Mouse (Mus musculus): Measurements from ENCODE around the gene Iqce. TPM values are rescaled to one million over a fixed set of nuclear protein-coding genes. Genes with fewer than 3 reads are reported as not detected.

Iqce gene
- polyA plus RNA-seq, 1 experiment from 2014 or later = 31.0 TPM

- H3K27ac ChIP-seq (ENCODE audit: low read depth, low read length) = peak overlapping the region; percentile 41; the same call in 1 of the 2 replicates
- no peak for DNase-seq (ENCODE audit: low spot score)
- H3K4me3 ChIP-seq (ENCODE audit: low read depth, low read length) = no peak overlapping the region
- peaks cover 15% of the 10 kb centered on the region; the same call in 1 of the 2 replicates for H3K4me1 ChIP-seq (replicated peaks; ENCODE audit: control insufficient read depth, insufficient read depth, low read length)
- H3K9me3 ChIP-seq (ENCODE audit: control insufficient read depth, low read length) = no peaks in the 10 kb centered on the region
- no peak overlapping the region for H3K9ac ChIP-seq (ENCODE audit: low read length)
- no peak for ATAC-seq (replicated peaks; ENCODE audit: low FRiP score)
- H3K36me3 ChIP-seq (ENCODE audit: control insufficient read depth, insufficient read depth, low read length) = no peaks in the 10 kb centered on the region
- H3K27me3 ChIP-seq (ENCODE audit: control insufficient read depth, insufficient read depth, low read length) = no peaks in the 10 kb centered on the region
- no peak overlapping the region for H3K4me2 ChIP-seq (ENCODE audit: low read depth, low read length, severe bottlenecking)
- WGBS = 71% methylated on average over 8 of the region's 8 CpGs
Observed at GRCm38 (mm10) chr5:140661427-140661826, 40.8 kb downstream of the Iqce start.

- Histone ChIP-seq H3K9ac (ENCODE audit: low read length) (no peak overlapping the region; the same call in 1 of the 2 replicates), H3K4me3 (ENCODE audit: low read depth, low read length) (no peak overlapping the region), H3K4me2 (ENCODE audit: low read depth, low read length, severe bottlenecking) (0 out of 2 replicates have a peak overlapping the region, but pooled peaks have one; percentile 11), H3K4me1 (replicated peaks; ENCODE audit: control insufficient read depth, insufficient read depth, low read length) (peaks cover 15% of the 10 kb centered on the region; the same call in 1 of the 2 replicates), H3K36me3 (ENCODE audit: control insufficient read depth, insufficient read depth, low read length) (no peaks in the 10 kb centered on the region), H3K27ac (ENCODE audit: low read depth, low read length) (peak overlapping the region; percentile 91), H3K27me3 (ENCODE audit: control insufficient read depth, insufficient read depth, low read length) (no peaks in the 10 kb centered on the region), H3K9me3 (ENCODE audit: control insufficient read depth, low read length) (no peaks in the 10 kb centered on the region)
- no peak for ATAC-seq (replicated peaks; ENCODE audit: low FRiP score)
- DNase-seq (ENCODE audit: low spot score) = no peak
- WGBS = 63% methylated on average over 1 of the region's 1 CpGs
Observed at GRCm38 (mm10) chr5:140660398-140660797, 41.8 kb downstream of the Iqce start.

GRCm38 (mm10) chr5:140659607-140660272, 42.4 kb downstream of the Iqce start:
- peak overlapping the region; percentile 12; the same call in 1 of the 2 replicates for H3K9ac ChIP-seq (ENCODE audit: low read length)

GRCm38 (mm10) chr5:140654096-140654845, 47.9 kb downstream of the Iqce start:
- Histone ChIP-seq H3K4me3 (ENCODE audit: low read depth, low read length) (no peak overlapping the region), H3K4me2 (ENCODE audit: low read depth, low read length, severe bottlenecking) (no peak overlapping the region), H3K9me3 (ENCODE audit: control insufficient read depth, low read length) (no peaks in the 10 kb centered on the region), H3K27me3 (ENCODE audit: control insufficient read depth, insufficient read depth, low read length) (no peaks in the 10 kb centered on the region), H3K9ac (ENCODE audit: low read length) (no peak overlapping the region), H3K27ac (ENCODE audit: low read depth, low read length) (no peak overlapping the region), H3K36me3 (ENCODE audit: control insufficient read depth, insufficient read depth, low read length) (no peaks in the 10 kb centered on the region), H3K4me1 (replicated peaks; ENCODE audit: control insufficient read depth, insufficient read depth, low read length) (peaks cover 5% of the 10 kb centered on the region; the same call in 1 of the 2 replicates)
- ATAC-seq (replicated peaks; ENCODE audit: low FRiP score) (no peak), DNase-seq (ENCODE audit: low spot score) (no peak)
- WGBS = 87% methylated on average over 15 of the region's 15 CpGs

More at GRCm38 (mm10) chr5:140659607-140660272, 42.4 kb downstream of the Iqce start:
- peaks cover 15% of the 10 kb centered on the region; the same call in 1 of the 2 replicates for H3K4me1 ChIP-seq (replicated peaks; ENCODE audit: control insufficient read depth, insufficient read depth, low read length)
- ATAC-seq (replicated peaks; ENCODE audit: low FRiP score) = peak; percentile 92
- H3K4me3 ChIP-seq (ENCODE audit: low read depth, low read length) = no peak overlapping the region
- H3K9me3 ChIP-seq (ENCODE audit: control insufficient read depth, low read length) = no peaks in the 10 kb centered on the region
- no peaks in the 10 kb centered on the region for H3K27me3 ChIP-seq (ENCODE audit: control insufficient read depth, insufficient read depth, low read length)
- 13% methylated on average over 16 of the region's 16 CpGs for WGBS
- DNase-seq (ENCODE audit: low spot score) = peak; percentile 90
- no peaks in the 10 kb centered on the region for H3K36me3 ChIP-seq (ENCODE audit: control insufficient read depth, insufficient read depth, low read length)
- H3K4me2 ChIP-seq (ENCODE audit: low read depth, low read length, severe bottlenecking) = 0 out of 2 replicates have a peak overlapping the region, but pooled peaks have one; percentile 11
- peak overlapping the region; percentile 91 for H3K27ac ChIP-seq (ENCODE audit: low read depth, low read length)

GRCm38 (mm10) chr5:140652587-140652986, 49.6 kb downstream of the Iqce start:
- Histone ChIP-seq H3K4me2 (ENCODE audit: low read depth, low read length, severe bottlenecking) (no peak overlapping the region), H3K27ac (ENCODE audit: low read depth, low read length) (no peak overlapping the region), H3K4me3 (ENCODE audit: low read depth, low read length) (no peak overlapping the region), H3K27me3 (ENCODE audit: control insufficient read depth, insufficient read depth, low read length) (no peaks in the 10 kb centered on the region), H3K4me1 (replicated peaks; ENCODE audit: control insufficient read depth, insufficient read depth, low read length) (peaks cover 4% of the 10 kb centered on the region; the same call in 1 of the 2 replicates), H3K36me3 (ENCODE audit: control insufficient read depth, insufficient read depth, low read length) (no peaks in the 10 kb centered on the region), H3K9me3 (ENCODE audit: control insufficient read depth, low read length) (no peaks in the 10 kb centered on the region), H3K9ac (ENCODE audit: low read length) (no peak overlapping the region)
- no peak for ATAC-seq (replicated peaks; ENCODE audit: low FRiP score)
- WGBS = 82% methylated on average over 7 of the region's 7 CpGs
- no peak for DNase-seq (ENCODE audit: low spot score)

GRCm38 (mm10) chr5:140651231-140651630, 50.9 kb downstream of the Iqce start:
- WGBS = 88% methylated on average over 11 of the region's 11 CpGs
- Histone ChIP-seq H3K27me3 (ENCODE audit: control insufficient read depth, insufficient read depth, low read length) (no peaks in the 10 kb centered on the region), H3K4me2 (ENCODE audit: low read depth, low read length, severe bottlenecking) (no peak overlapping the region), H3K9me3 (ENCODE audit: control insufficient read depth, low read length) (no peaks in the 10 kb centered on the region), H3K4me3 (ENCODE audit: low read depth, low read length) (no peak overlapping the region), H3K36me3 (ENCODE audit: control insufficient read depth, insufficient read depth, low read length) (no peaks in the 10 kb centered on the region), H3K9ac (ENCODE audit: low read length) (no peak overlapping the region), H3K4me1 (replicated peaks; ENCODE audit: control insufficient read depth, insufficient read depth, low read length) (peaks cover 10% of the 10 kb centered on the region), H3K27ac (ENCODE audit: low read depth, low read length) (no peak overlapping the region)
- ATAC-seq (replicated peaks; ENCODE audit: low FRiP score) (no peak), DNase-seq (ENCODE audit: low spot score) (no peak)

GRCm38 (mm10) chr5:140649881-140650414, 52.2 kb downstream of the Iqce start:
- H3K27ac ChIP-seq (ENCODE audit: low read depth, low read length) = peak overlapping the region; percentile 46
- H3K4me3 ChIP-seq (ENCODE audit: low read depth, low read length) = no peak overlapping the region
- H3K9ac ChIP-seq (ENCODE audit: low read length) = peak overlapping the region; percentile 51; the same call in 1 of the 2 replicates
- H3K9me3 ChIP-seq (ENCODE audit: control insufficient read depth, low read length) = no peaks in the 10 kb centered on the region
- H3K27me3 ChIP-seq (ENCODE audit: control insufficient read depth, insufficient read depth, low read length) = no peaks in the 10 kb centered on the region
- ATAC-seq (replicated peaks; ENCODE audit: low FRiP score) = no peak
- H3K4me2 ChIP-seq (ENCODE audit: low read depth, low read length, severe bottlenecking) = peak overlapping the region; percentile 53; the same call in 1 of the 2 replicates
- peaks cover 18% of the 10 kb centered on the region for H3K4me1 ChIP-seq (replicated peaks; ENCODE audit: control insufficient read depth, insufficient read depth, low read length)
- DNase-seq (ENCODE audit: low spot score) = no peak
- H3K36me3 ChIP-seq (ENCODE audit: control insufficient read depth, insufficient read depth, low read length) = no peaks in the 10 kb centered on the region; the same call in 1 of the 2 replicates
- 57% methylated on average over 7 of the region's 7 CpGs for WGBS

GRCm38 (mm10) chr5:140649101-140649667, 53.0 kb downstream of the Iqce start:
- ATAC-seq (replicated peaks; ENCODE audit: low FRiP score) (peak; percentile 94), DNase-seq (ENCODE audit: low spot score) (peak; percentile 100)
- Histone ChIP-seq H3K4me2 (ENCODE audit: low read depth, low read length, severe bottlenecking) (peak overlapping the region; percentile 53), H3K36me3 (ENCODE audit: control insufficient read depth, insufficient read depth, low read length) (peaks cover 3% of the 10 kb centered on the region; the same call in 1 of the 2 replicates), H3K9ac (ENCODE audit: low read length) (peak overlapping the region; percentile 51), H3K27ac (ENCODE audit: low read depth, low read length) (peak overlapping the region; percentile 46), H3K4me3 (ENCODE audit: low read depth, low read length) (peak overlapping the region; percentile 97), H3K4me1 (replicated peaks; ENCODE audit: control insufficient read depth, insufficient read depth, low read length) (peaks cover 18% of the 10 kb centered on the region), H3K9me3 (ENCODE audit: control insufficient read depth, low read length) (no peaks in the 10 kb centered on the region), H3K27me3 (ENCODE audit: control insufficient read depth, insufficient read depth, low read length) (no peaks in the 10 kb centered on the region)
- 4% methylated on average over 26 of the region's 26 CpGs for WGBS

All from forebrain, embryonic 11.5 days (tissue).